Mouse (Mus musculus) frontal cortex, postnatal 14 days (tissue): ENCODE results near the gene Rrp36.

Experiments used
- DNase-seq, 2 experiments: peaks; one replicate each; pipeline ENCODE4 v3.0.0; 2022; ENCODE audit warnings: low spot score in 2 of 2

Gene Rrp36

DNA sequence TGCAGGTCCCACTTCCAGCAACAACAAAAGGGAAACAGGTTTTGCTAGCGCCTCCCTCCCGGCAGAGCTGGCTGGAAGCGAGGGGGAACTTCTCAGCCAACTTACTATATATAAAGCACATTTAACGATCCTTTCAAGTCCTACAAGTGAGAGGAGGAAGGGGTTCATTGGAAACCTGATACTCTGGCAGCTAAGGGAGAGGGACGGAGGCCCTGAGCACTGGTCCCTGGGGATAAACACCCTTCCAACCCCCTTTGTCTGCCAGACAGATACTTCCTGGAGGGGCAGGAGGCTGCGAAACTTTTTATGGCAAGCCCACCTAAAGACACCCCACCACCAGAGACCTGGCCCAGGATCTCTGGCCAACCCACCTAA is 55.8 kb downstream of the Rrp36 start:
- DNase-seq = no peak

GRCm38 (mm10) chr17:46617799-46618198 is 56.4 kb downstream of the Rrp36 start:
- DNase-seq = no peak
